Mouse (Mus musculus) heart, embryonic 15.5 days (tissue): ENCODE results near the gene Srsf2. TPM values are rescaled to one million over a fixed set of nuclear protein-coding genes. Genes with fewer than 3 reads are reported as not detected.

Source experiments
- ATAC-seq: fragments of 200-750 bp; cut with Nextera tagmentation; replicated peaks from 2 replicates; pipeline ENCODE4 v1.8.0; 2017; ENCODE audit warnings: low read depth, moderate TSS enrichment; ENCODE audit not compliant: insufficient number of reproducible peaks, insufficient read depth, low FRiP score
- H3K27ac ChIP-seq: fragments of 300-500 bp; sonication (generic); 2 replicates; pipeline ENCODE4 v1.5.1; 2015; ENCODE audit warnings: mild to moderate bottlenecking, inconsistent platforms
- H3K27me3 ChIP-seq: fragments of 300-500 bp; sonication (generic); 2 replicates; pipeline ENCODE4 v1.6.1; 2015; ENCODE audit warnings: inconsistent platforms
- H3K36me3 ChIP-seq: fragments of 300-500 bp; sonication (generic); 2 replicates; pipeline ENCODE4 v1.6.1; 2015; ENCODE audit warnings: mild to moderate bottlenecking, inconsistent platforms
- H3K4me1 ChIP-seq: fragments of 300-500 bp; sonication (generic); replicated peaks from 2 replicates; pipeline ENCODE4 v1.6.1; 2015; ENCODE audit warnings: inconsistent platforms
- H3K4me2 ChIP-seq: fragments of 300-500 bp; sonication (generic); 2 replicates; pipeline ENCODE4 v1.6.1; 2015; ENCODE audit warnings: inconsistent platforms, mild to moderate bottlenecking, moderate library complexity
- H3K4me3 ChIP-seq: fragments of 300-500 bp; sonication (generic); 2 replicates; pipeline ENCODE4 v1.5.1; 2015; ENCODE audit warnings: mild to moderate bottlenecking, inconsistent platforms
- H3K9ac ChIP-seq: fragments of 300-500 bp; sonication (generic); 2 replicates; pipeline ENCODE4 v1.6.1; 2015; ENCODE audit warnings: mild to moderate bottlenecking, inconsistent platforms
- H3K9me3 ChIP-seq: fragments of 300-500 bp; sonication (generic); replicated peaks from 2 replicates; pipeline ENCODE4 v1.6.1; 2016; ENCODE audit warnings: inconsistent platforms
- WGBS: fragments of 180-500 bp; shearing (Covaris S2); methylation state at CpG from one replicate; pipeline ENCODE4 v1.1.7; 2015; ENCODE audit warnings: mixed read lengths; 5-methylcytosine and 5-hydroxymethylcytosine counted together
- polyA plus RNA-seq: library from polyadenylated mRNA; unstranded; fragments of >200 nt; fragmentation: Nextera tagmentation; extraction: Ambion mirVana; gene quantifications from 2 replicates; pipeline ENCODE4 v1.2.1, GENCODE M21; 2015

Gene Srsf2
- polyA plus RNA-seq, 1 experiment from 2014 or later = 479 TPM

- H3K27me3 ChIP-seq = no peaks in the 10 kb centered on the region
- peaks cover 21% of the 10 kb centered on the region for H3K36me3 ChIP-seq
- peak within 1 kb of the TSS; percentile 92 for H3K9ac ChIP-seq
- H3K9me3 ChIP-seq = no peaks in the 10 kb centered on the region
- ATAC-seq = peak; percentile 93
- H3K4me2 ChIP-seq = peak within 1 kb of the TSS; percentile 62
- WGBS = under 1% methylated on average over 72 of the region's 72 CpGs
- H3K4me3 ChIP-seq = peak within 1 kb of the TSS; percentile 88
- peaks cover 31% of the 10 kb centered on the region for H3K4me1 ChIP-seq
- peak within 1 kb of the TSS; percentile 99 for H3K27ac ChIP-seq
Measured at GRCm38 (mm10) chr11:116843261-116844233, 9.3 kb downstream of the Srsf2 start, which contains the start of the genes Mettl23 and Jmjd6. Gene Mettl23 (plus strand): TSS chr11:116843278. Gene Jmjd6 (minus strand): TSS chr11:116843449.

DNA sequence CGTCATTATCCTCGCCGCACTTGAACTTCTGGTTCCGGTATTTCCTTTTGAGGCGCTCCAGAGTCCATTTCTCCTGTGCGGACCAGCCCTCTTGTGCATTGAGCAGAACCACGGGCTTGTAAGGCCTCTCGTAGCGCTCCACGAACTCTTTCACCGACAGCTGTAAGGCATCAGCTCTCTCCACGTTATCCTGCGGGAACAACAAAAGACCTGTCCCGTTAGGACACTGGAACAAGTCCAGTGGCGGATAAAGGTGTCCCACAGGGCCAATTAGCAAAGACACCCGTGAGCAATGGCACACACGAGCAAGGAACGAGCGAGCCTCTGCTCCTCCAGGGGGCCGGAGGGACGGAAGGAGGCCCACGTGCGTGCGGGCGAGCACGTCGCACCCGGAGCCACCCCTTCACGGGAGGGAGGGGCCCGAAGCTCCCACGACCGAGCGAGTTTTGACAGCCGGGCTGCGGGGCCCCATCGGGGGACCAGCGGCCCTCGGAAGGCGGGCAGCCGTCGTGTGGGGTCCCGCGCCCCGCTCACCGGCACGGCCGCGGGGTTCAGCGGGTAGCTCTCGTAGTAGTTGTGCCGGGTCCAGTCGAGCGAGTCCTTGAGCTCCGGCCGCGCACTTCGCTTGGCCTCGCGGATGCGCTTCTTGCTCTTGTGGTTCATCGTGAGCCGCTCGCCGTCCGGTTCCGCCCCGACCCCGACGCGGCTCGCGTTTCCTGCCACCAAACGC, 10.2 kb downstream of the Srsf2 start:
- H3K4me2 ChIP-seq = peak overlapping the region; percentile 62
- peaks cover 25% of the 10 kb centered on the region for H3K36me3 ChIP-seq
- WGBS = under 1% methylated on average over 73 of the region's 73 CpGs

GRCm38 (mm10) chr11:116840748-116841147, 12.1 kb downstream of the Srsf2 start:
- peak overlapping the region; percentile 62 for H3K4me2 ChIP-seq
- ATAC-seq = no peak
- H3K36me3 ChIP-seq = peaks cover 43% of the 10 kb centered on the region
- peaks cover 31% of the 10 kb centered on the region for H3K4me1 ChIP-seq
- WGBS = 73% methylated on average over 4 of the region's 4 CpGs
- peak overlapping the region; percentile 88 for H3K4me3 ChIP-seq
- no peak overlapping the region for H3K27ac ChIP-seq
- no peaks in the 10 kb centered on the region for H3K9me3 ChIP-seq
- no peaks in the 10 kb centered on the region for H3K27me3 ChIP-seq
- 0 out of 2 replicates have a peak overlapping the region, but pooled peaks have one; percentile 16 for H3K9ac ChIP-seq

More for the DNA sequence above, 10.2 kb downstream of the Srsf2 start:
- H3K4me3 ChIP-seq = peak overlapping the region; percentile 88
- H3K9me3 ChIP-seq = no peaks in the 10 kb centered on the region
- peaks cover 31% of the 10 kb centered on the region for H3K4me1 ChIP-seq
- peak overlapping the region; percentile 92 for H3K9ac ChIP-seq
- H3K27me3 ChIP-seq = no peaks in the 10 kb centered on the region
- peak; percentile 66 for ATAC-seq
- peak overlapping the region; percentile 99 for H3K27ac ChIP-seq

- Histone ChIP-seq H3K9me3 (no peaks in the 10 kb centered on the region), H3K9ac (no peak overlapping the region), H3K27ac (no peak overlapping the region), H3K4me1 (peaks cover 32% of the 10 kb centered on the region), H3K4me3 (no peak overlapping the region), H3K27me3 (no peaks in the 10 kb centered on the region), H3K4me2 (peak overlapping the region; percentile 4; the same call in 1 of the 2 replicates), H3K36me3 (peaks cover 55% of the 10 kb centered on the region)
- ATAC-seq = no peak
- WGBS = 75% methylated on average over 7 of the region's 7 CpGs
Measured at GRCm38 (mm10) chr11:116839601-116840000, 13.3 kb downstream of the Srsf2 start.

- Histone ChIP-seq H3K36me3 (peaks cover 62% of the 10 kb centered on the region), H3K9me3 (no peaks in the 10 kb centered on the region), H3K27me3 (no peaks in the 10 kb centered on the region), H3K4me2 (no peak overlapping the region), H3K4me1 (peaks cover 26% of the 10 kb centered on the region), H3K4me3 (no peak overlapping the region), H3K9ac (no peak overlapping the region), H3K27ac (no peak overlapping the region)
- ATAC-seq = no peak
- 84% methylated on average over 14 of the region's 14 CpGs for WGBS
Measured at GRCm38 (mm10) chr11:116838936-116839335, 14.0 kb downstream of the Srsf2 start.

- Histone ChIP-seq H3K4me3 (no peak overlapping the region), H3K4me2 (no peak overlapping the region), H3K27me3 (no peaks in the 10 kb centered on the region), H3K9me3 (no peaks in the 10 kb centered on the region), H3K4me1 (peaks cover 26% of the 10 kb centered on the region), H3K9ac (no peak overlapping the region), H3K36me3 (peaks cover 62% of the 10 kb centered on the region), H3K27ac (no peak overlapping the region)
- no peak for ATAC-seq
- 95% methylated on average over 10 of the region's 10 CpGs for WGBS
Measured at GRCm38 (mm10) chr11:116837441-116837840, 15.5 kb downstream of the Srsf2 start.

- Histone ChIP-seq H3K36me3 (peaks cover 62% of the 10 kb centered on the region), H3K27ac (no peak overlapping the region), H3K4me3 (no peak overlapping the region), H3K4me1 (peaks cover 21% of the 10 kb centered on the region), H3K4me2 (no peak overlapping the region), H3K9me3 (no peaks in the 10 kb centered on the region), H3K9ac (no peak overlapping the region), H3K27me3 (no peaks in the 10 kb centered on the region)
- WGBS = 89% methylated on average over 4 of the region's 4 CpGs
- no peak for ATAC-seq
Measured at GRCm38 (mm10) chr11:116836283-116836682, 16.6 kb downstream of the Srsf2 start.

DNA sequence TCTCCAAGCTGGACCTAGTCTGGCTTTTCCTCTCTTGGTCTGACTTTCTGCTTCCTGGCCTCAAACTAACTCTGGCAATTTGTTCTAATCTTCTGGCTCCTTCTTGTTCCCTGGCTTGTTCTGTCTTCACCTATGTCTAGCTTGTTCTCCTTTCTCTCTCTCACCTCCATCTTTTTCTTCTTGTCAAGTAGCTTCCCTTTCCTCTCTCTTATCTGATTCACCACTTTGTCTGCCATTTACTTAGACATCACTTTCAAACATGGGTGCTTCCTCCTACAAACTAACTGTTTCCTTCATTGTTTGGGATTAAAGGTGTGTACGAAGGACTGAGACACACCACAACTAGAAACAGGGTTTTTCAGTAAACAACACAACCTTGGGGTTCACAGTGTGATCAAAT, 17.9 kb downstream of the Srsf2 start:
- Histone ChIP-seq H3K4me2 (no peak overlapping the region), H3K9ac (no peak overlapping the region), H3K4me3 (no peak overlapping the region), H3K27ac (no peak overlapping the region), H3K36me3 (peaks cover 53% of the 10 kb centered on the region), H3K9me3 (no peaks in the 10 kb centered on the region), H3K27me3 (no peaks in the 10 kb centered on the region), H3K4me1 (peaks cover 7% of the 10 kb centered on the region)
- no peak for ATAC-seq
- 92% methylated on average over 1 of the region's 1 CpGs for WGBS

GRCm38 (mm10) chr11:116832172-116832685, 20.7 kb downstream of the Srsf2 start:
- H3K4me3 ChIP-seq = no peak overlapping the region
- H3K27ac ChIP-seq = no peak overlapping the region
- H3K4me2 ChIP-seq = no peak overlapping the region
- H3K36me3 ChIP-seq = peaks cover 33% of the 10 kb centered on the region
- WGBS = 32% methylated on average over 4 of the region's 4 CpGs
- no peaks in the 10 kb centered on the region for H3K9me3 ChIP-seq
- ATAC-seq = no peak
- peaks cover 22% of the 10 kb centered on the region for H3K4me1 ChIP-seq
- H3K9ac ChIP-seq = no peak overlapping the region
- H3K27me3 ChIP-seq = no peaks in the 10 kb centered on the region

GRCm38 (mm10) chr11:116827534-116828165, 25.2 kb downstream of the Srsf2 start, which contains the start of gene Mxra7:
Gene Mxra7 (minus strand): TSS chr11:116828046.
- Histone ChIP-seq H3K9me3 (no peaks in the 10 kb centered on the region), H3K36me3 (no peaks in the 10 kb centered on the region), H3K4me2 (peak within 1 kb of the TSS; percentile 84), H3K4me1 (peaks cover 32% of the 10 kb centered on the region), H3K9ac (peak within 1 kb of the TSS; percentile 87), H3K4me3 (peak within 1 kb of the TSS; percentile 74), H3K27me3 (no peaks in the 10 kb centered on the region), H3K27ac (peak within 1 kb of the TSS; percentile 85)
- WGBS = 1% methylated on average over 70 of the region's 71 CpGs
- ATAC-seq = peak; percentile 74
